Mouse (Mus musculus) kidney, adult 2 months (tissue): ENCODE data around the gene Gfi1.

ENCODE experiments used
- CTCF ChIP-seq: fragments of 200-500 bp; conservative IDR thresholded peaks from 2 replicates; pipeline ENCODE4 v1.5.1; 2011; ENCODE audit warnings: low read depth, mild to moderate bottlenecking, control low read depth, low read length, moderate library complexity, mixed read lengths; ENCODE audit not compliant: insufficient read depth, insufficient read length
- POLR2A ChIP-seq: fragments of 200-500 bp; IDR thresholded peaks from one replicate; pipeline ENCODE4 v1.6.1; 2011; ENCODE audit warnings: low read depth, low read length, control low read depth

DNA sequence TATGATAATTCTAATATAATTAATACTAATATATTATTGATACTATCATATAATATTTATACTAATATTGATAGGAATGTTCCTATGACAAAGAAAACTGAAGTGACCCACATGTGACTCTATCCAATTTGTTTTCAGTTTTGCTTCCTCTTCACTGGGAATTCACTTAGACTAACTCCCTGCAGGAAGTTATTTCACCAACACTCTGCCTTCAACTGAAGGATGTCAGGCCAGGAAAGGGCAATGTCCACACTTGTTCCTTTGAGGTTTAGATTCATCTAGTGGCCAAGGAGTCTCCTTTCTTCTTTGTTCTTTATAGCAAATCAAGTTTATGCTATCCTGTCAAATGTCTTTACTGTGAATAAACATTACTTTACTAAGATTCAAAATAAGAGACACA lies 37.8 kb upstream of the Gfi1 start:
- TF ChIP-seq CTCF (no peak), POLR2A (no peak)
